Mouse (Mus musculus): Measurements from ENCODE around the gene Plpp1. TPM values are rescaled to one million over a fixed set of nuclear protein-coding genes. Genes with fewer than 3 reads are reported as not detected.

Plpp1 gene
- polyA plus RNA-seq (2012; rRNA removed) = 24.5 and 27.2 TPM in 2 replicates

GRCm38 (mm10) chr13:112800597-112801380 is at the start of gene Plpp1:
Gene Plpp1 (plus strand): TSS chr13:112800792.

Other genes starting within 250 kb of the Plpp1 start
- gene Il31ra, start 206.4 kb upstream of the Plpp1 start, polyA plus RNA-seq (2012; rRNA removed) = 0.03 and 0.06 TPM in 2 replicates
- 0.16 and 0.24 TPM in 2 replicates for gene Ddx4, start 148.3 kb upstream of the Plpp1 start, polyA plus RNA-seq (2012; rRNA removed)
- 10.5 and 12.8 TPM in 2 replicates for gene Slc38a9, start 140.0 kb upstream of the Plpp1 start, polyA plus RNA-seq (2012; rRNA removed)
- 12.5 and 12.9 TPM in 2 replicates for gene Mtrex, start 126.6 kb downstream of the Plpp1 start, polyA plus RNA-seq (2012; rRNA removed)
- 2.2 TPM in 2 replicates for gene Dhx29, start 126.7 kb downstream of the Plpp1 start, polyA plus RNA-seq (2012; rRNA removed)
- 1.0 and 1.1 TPM in 2 replicates for gene Ccno, start 187.0 kb downstream of the Plpp1 start, polyA plus RNA-seq (2012; rRNA removed)
- gene Mcidas, start 193.1 kb downstream of the Plpp1 start, polyA plus RNA-seq (2012; rRNA removed) = not detected in 2 replicates
- gene Cdc20b, start 234.3 kb downstream of the Plpp1 start, polyA plus RNA-seq (2012; rRNA removed) = not detected in 2 replicates
- 3.0 and 3.3 TPM in 2 replicates for gene Gpx8, start 245.6 kb downstream of the Plpp1 start, polyA plus RNA-seq (2012; rRNA removed)

Measured in liver, embryonic 18 days (tissue).